Mouse (Mus musculus) urinary bladder, postnatal 36 days (tissue): ENCODE data around the gene Coil.
"Not testable (repeated sequence)": the region's sequence is repeated elsewhere in the genome, so short reads cannot be mapped to it uniquely, and the experiment has no call there.

Experiments
- DNase-seq, 2 experiments: peaks; one replicate each; pipeline ENCODE4 v3.0.0; 2022; ENCODE audit warnings: low spot score in 2 of 2, mixed read lengths in 1 of 2

The Coil gene

DNA sequence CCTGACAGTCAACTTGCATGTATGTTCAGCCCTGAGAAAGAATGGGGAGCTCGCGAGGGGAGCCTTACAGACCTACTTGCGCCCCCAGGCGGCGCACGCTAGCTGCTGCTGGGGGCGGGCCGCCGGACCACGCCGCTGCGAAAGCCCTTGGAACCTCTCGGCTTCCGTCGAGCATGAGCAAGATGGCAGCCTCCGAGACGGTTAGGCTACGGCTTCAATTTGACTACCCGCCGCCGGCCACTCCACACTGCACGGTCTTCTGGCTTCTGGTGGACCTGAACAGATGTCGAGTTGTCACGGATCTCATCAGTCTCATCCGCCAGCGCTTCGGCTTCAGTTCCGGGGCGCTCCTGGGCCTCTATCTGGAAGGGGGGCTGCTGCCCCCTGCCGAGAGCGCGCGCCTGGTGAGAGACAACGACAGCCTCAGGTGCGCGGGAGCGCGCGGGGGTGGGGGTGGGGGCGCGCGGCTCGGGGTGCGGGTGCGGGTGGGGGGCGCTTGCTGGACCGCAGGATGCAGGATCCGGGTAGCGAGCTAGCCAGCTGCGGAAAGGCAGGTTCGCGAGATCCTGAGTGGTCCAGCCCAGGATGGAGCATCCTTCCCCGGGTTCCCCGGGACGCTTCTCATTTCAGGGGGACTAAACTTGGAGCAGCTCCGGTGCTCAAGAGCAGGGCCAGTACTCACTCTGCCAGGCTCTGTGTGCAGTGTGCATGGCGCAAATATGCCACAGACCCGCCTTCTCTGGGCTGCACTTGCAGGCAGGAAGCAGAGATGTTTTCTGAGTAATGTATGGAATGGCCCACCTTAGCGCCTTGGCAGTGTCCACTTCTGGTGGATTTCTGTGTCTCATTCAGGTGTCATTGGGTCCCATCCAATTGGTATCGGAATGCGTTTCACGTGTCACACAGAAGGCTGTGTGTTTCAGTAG is 4.0 kb downstream of the Coil start:
- peak; percentile 86 to 91 for DNase-seq

DNA sequence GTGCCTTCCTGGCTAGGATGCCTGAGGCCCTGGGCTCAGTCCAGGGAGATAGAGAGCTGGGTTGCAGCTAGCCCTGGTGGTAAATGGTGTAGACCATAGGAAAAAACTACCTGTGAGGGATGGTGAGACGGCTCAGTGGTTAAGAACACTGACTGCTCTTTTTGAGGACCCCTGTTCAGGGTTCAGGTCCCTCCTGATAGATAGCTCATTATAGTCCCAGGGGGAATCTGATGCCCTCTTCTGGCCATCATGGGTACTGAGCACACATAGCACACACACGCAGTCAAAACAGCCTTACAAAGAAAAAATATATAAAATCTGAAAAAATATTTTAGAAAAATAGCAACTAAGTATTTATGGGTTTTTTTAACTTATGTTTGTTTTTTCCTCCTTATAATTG is 6.3 kb downstream of the Coil start:
- DNase-seq, result no peak

DNA sequence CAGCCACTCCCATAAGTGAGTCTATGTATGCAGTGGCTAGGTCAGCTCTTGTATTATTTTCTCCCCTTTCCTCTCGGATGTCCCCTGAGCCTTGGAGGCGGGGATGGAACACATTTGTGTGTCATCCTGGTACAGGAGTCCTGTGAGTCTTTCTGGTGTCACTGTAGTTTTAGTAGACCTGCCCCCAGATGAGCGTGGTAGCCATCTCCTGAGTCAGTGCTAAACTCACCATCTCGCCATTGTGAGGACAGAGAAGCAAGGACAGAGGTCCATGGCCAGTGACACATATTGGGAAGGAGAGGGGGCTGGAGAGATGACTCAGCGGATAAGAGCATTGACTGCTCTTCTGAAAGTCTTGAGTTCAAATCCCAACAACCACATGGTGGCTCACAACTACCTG is 7.1 kb downstream of the Coil start:
- no peak for DNase-seq

DNA sequence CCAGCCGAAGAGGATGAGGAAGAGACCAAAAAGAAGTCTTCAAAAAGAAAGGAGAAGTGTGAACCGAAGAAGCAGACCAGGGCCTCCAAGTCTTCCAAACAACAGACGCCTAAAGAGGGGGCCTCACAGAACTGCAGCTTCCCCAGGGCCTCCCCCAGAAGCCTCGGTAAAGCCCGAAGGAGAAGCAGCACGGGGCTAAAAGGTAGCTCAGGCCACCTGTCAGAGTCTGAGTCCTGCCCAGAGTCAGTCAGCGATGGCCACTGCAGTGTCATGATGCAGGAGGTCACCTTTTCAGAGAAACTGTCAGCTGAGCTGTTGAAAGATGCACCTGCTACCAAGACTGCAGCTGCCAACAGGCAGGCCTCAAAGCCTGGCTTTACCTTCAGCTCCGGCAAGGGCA is 11.3 kb downstream of the Coil start:
- no peak for DNase-seq

DNA sequence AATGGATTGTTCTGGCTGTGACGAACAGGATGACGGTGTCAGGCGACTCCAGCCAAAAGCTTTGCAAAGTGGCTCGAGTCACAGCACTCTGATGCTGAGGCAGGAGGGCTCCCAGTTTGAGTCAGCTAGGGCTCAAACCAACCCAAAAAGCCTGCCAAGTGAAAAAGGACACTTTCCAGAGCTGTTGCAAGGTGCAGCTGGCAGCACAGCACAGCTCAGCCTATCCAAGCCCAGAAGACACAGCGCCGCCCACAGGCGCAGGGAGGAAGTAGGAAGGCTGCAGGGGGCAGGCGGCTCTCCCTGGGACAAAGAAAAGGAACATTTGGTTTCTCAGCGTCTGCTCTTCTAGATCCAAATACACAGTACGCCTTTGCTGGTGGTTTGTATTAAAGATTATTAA is 16.6 kb downstream of the Coil start:
- no peak for DNase-seq

DNA sequence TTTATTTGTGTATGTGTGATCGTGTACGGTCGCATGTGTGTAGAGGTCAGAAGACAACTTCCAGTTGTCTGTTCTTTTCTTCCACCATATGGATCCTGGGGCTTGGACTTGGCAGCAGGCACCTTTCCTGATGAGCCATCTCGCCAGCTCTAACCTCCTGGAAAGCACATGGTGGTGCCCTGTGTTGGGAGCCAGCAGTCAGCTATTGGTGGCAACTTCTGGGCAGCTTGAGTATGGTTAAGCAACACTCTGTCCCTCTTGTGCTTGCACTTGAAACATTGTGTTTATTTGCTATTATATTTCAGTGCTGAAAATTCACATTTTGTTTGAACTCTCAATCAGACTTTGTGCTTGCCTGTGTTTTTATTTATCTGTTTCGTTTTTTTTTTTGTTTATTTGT is 18.9 kb downstream of the Coil start:
- no peak for DNase-seq

DNA sequence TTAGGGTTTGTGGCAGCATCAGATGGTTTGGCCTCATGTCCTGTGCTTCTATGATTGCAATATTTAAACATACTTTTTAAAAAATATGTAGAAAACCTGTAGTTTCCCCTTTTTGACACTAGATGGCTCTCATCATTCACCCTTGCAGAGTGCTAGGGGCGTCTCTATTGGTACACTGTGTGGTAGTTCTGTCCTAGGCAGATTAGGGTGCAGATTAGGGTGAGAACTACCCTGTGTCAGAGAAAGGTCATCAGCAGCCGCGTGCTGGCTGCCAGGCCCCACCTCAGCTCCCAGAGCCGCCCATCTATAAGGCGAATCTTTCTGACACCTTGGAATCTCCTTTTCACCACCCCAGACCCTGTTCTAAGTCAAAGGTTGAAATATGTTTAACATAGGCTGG is 19.5 kb downstream of the Coil start:
- no peak for DNase-seq

DNA sequence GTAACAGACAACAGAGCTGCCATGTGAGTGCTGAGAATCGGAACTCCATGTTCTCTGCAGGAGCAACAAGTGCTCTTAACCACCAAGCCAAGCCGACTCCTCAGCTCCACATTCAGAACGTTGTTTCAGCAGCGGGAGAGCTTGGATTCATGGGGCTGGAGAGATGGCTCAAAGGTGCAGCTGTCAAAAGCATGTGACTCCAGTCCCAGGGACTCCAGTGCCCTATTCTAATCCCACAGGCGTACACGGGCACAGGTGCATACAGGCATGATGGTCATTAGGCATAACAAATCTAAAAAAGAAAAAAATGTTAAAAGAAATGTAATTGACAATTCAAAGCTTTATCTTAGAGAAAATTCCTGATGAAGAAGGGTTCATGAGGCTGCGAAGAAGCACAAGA is 23.1 kb downstream of the Coil start:
- no peak for DNase-seq

DNA sequence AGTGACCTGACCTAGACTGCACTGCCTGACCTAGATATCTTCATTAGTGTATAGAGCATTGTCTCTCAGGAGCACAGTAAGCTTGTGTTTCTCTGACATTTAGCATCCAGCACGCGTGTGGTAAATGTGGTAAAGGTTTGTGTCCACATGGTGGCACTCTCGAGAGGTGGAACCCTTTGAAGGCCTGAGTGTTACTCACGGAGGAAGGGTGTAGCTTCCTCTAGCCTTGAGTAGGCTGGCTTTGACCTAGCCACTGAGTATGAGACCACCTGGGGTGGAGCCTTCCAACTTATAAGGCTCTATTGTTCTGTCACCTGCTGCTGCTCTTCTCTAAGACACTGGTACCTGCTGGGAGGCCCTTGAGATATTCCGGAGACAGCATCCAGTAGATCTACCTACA is 23.6 kb downstream of the Coil start:
- DNase-seq, result peak in 1 of 2 experiments; percentile 65

DNA sequence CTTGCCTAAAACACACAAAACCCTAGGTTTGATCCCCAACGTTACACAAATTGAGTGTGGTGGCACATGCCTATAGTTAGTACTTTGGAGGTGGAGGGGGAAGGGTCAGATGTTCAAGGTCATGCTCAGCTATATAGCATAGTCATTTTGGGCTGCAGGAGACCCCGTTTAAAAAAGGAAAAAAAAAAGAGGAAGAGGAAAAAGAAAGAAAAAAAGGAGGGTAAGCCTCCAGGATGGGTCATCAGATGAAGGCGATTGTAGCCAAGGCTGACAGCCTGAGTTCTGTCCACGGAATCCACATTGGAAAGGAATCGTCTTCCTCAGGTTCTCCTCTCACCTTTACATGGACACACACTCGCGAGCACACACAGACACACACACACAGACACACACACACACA is 24.4 kb downstream of the Coil start:
- no peak for DNase-seq

DNA sequence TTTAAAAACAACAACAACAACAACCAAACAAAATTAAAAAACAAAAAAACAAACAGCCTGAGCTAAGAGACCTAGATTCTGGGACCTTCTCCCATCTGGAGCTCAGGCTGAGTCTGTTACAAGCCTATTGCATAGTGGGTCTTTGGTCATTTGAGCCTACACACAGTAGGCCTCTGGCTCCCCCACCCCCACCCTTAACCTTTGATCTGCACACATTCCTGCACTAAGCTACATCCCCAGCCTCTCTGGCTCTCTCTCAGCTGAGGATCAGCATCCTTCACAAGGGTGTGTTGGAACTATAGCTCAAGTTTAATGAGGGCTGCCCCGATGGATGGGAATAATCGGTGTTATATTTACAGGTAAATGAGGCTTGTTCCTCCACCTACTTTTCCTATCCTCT is 25.6 kb downstream of the Coil start:
- DNase-seq, result no peak

DNA sequence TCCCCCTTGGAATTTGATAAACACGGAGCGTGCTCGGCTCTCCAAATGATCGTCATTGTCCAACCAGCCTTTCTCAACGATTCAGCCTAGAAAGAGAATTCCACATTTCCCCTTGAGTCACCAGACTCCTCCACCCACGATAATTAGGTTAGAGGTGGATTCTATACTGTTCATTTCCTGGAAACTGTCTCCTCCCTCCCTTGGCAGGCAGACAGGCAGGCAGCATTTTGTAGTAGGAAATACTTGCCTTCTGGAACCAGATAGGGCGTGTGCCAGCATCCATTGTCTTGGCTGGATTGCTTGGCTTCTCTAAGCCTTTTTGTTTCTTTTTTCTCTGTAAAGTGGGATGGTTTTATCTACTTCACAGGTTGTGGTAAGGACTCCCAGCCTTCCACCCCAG is 26.4 kb downstream of the Coil start:
- DNase-seq, result peak in 1 of 2 experiments; percentile 49

DNA sequence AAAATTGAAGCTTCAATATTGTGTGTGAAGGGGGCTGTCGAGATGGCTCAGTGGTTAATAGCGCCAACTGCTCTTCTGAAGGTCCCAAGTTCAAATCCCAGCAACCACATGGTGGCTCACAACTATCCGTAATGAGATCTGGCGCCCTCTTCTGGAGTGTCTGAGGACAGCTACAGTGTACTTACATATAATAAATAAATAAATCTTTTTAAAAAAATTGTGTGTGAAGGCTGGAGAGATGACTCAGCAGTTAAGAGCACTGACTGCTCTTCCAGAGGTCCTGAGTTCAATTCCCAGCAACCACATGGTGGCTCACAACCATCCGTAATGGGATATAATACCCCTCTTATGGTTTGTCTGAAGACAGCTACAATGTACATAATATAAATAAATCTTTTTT is 27.3 kb downstream of the Coil start:
- DNase-seq, result not testable (repeated sequence)

DNA sequence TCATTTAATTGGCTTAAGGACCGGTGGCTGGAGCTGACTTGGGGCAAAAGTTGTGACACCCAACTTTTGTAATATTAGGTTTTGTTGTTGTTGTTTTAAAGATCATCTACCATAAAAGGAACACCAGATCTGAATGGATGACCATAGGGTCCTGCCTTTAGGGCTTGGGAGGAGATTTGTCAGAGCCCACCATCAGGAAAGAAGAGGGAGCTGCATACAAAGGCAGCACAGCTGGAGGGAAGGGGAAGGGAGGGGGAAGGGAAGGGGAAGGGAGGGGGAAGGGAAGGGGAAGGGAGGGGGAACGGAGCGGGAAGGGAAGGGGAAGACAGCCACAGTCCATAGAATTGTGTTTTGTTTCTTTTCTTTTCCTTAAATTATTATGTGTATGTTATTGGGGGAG is 28.4 kb downstream of the Coil start:
- DNase-seq, result no peak

DNA sequence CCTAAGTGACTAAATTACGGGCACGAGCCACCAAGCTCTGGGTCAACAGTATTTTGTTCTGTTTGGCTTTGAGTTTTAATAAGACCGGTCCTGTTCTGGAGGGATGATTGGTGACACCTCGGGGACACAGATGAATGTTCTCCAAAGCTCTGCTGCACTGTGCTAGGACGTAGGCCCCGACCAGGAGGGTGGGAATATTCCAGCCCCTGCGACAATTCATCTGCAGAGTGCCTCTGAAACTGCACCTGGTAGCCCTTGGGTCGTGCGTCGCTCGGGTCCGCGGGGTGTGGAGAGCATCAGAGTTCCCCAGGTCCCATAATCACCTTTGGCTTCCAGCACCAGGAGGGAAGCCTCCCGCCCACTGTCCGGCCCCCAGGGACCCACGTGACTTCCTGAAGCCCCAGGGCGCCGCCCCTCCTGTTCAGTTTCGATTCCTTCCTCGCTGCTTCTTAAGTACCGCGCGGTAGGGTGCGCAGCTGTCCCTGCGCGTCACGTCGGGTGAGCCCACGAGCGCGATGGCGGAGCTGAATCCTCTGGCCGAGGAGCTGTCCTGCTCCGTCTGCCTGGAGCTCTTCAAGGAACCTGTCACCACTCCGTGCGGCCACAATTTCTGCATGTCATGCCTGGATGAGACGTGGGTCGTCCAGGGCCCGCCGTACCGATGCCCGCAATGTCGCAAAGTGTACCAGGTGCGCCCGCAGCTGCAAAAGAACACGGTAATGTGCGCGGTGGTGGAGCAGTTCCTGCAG is 29.1 kb downstream of the Coil start, which contains the start of gene Trim25:
Trim25 (plus strand) TSS at position 403 of the 749 bp plus-strand sequence.
- DNase-seq, result peak; percentile 91 to 94

DNA sequence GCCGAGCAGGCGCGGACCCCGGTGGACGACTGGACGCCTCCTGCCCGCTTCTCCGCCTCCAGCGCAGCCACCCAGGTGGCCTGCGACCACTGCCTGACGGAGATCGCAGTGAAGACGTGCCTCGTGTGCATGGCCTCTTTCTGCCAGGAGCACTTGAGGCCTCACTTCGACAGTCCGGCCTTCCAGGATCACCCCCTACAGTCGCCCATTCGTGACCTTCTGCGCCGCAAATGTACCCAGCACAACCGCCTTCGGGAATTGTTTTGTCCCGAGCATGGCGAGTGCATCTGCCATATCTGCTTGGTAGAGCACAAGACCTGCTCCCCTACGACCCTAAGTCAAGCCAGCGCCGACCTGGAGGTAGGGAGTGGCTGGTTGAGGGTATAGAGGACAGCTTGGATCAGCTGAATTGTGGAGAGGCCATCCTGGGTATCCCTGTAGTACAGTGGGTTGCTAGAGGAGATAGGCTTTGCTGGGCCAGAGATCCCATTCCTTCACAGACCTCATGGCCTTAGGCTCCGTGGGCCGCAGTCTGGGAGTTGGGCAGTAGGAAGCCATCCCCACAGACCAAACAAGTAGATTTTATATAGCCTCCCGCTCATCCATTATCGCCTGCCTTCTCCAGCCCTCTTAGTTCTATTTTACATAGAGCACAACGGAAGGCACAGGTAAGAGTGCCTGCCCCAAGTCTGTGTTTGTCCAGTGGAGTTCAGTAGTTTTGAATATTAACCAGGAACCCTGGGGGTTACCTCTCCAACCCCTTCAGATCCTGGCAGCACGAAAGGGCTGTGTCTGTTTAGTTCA is 29.9 kb downstream of the Coil start:
- DNase-seq, result peak in 1 of 2 experiments; percentile 28

DNA sequence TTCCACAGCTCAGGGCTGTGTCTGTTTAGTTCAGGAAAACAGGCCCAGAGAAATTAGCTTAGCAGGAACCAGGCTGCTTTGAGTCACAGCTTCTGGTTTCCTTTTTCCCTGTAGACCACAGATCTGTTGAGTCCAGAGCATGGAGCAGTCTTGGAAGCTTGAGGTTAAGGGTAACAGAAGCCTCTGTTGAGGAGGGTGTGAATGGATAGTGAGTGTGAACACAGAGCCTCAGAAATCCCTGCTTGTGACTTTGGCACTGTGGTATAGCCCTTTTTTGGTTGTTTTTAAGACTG is 30.4 kb downstream of the Coil start:
- no peak for DNase-seq

DNA sequence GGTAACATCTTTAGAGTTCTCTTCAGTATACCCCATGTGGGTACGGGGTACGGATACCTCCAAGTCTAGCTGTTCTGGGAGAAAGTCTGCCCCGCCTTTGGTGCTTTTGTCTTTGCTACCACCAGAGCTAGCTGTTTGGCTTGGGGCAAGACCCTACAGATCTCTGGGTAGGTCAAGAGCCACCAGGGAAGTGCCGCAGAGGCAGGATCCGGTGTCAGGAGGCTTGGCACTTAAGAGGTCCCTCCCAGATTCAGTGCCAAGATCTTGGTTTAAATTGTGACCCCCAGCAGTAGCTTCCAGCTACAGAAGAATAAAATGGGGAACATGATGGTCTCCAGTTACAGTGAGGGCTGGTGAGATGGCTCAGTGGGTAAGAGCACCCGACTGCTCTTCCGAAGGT is 31.5 kb downstream of the Coil start:
- DNase-seq, result no peak

DNA sequence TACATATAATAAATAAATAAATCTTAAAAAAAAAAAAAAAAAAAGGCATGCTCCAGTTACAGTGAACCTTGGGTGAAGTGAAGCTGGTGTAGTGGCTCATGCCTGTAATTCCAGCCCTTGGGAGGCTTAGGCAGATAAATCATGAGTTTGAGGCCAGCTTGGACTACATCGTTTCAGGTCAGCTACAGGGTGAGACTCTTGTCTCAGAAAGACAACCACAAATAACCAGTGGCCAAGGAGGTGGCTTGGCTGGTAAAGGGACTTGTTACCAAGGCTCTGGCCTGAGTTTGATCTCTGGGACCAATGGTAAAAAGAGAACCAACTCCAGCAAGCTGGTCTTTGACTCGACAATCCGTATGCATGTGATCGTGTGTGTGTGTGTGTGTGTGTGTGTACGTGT is 32.0 kb downstream of the Coil start:
- DNase-seq, result no peak

DNA sequence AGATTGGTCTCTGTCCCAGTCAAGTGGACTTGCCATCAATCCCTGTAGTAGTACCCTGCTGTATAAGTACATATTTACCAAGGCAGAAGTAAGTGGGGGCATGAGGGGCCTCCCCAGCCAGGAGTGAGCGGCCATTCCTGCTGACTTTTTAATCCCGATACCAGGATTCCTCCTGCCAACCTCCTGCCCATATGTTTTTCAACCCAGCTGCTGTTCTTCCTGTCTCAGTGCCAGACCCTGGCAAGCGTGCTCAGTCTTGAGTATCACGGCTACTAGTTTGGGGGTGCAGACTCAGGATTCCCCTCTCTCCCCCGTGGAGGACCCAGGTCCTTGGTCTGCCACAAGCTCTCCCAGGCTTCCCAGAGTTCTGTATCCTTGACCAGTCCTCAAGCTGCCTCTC is 32.6 kb downstream of the Coil start:
- DNase-seq, result no peak

DNA sequence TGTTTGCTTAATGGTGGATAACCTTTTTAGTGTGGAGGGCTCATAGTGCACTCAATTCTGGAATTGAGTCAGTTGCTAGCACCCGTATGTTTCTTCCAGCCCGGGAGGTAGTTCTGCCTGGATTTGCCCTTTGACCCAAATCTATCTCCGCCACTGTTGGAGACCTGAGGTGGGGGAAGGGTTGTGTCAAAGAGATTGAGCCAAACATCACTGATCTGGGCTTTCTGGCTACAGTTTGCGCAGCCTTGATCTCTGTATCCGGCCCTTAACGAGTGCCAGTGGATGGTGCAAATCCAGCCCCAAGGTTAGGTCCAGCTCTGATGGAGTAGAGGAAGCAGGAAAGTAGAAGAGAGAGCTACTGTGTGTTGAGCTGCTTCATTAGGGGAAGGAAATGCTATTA is 33.0 kb downstream of the Coil start:
- DNase-seq, result no peak

DNA sequence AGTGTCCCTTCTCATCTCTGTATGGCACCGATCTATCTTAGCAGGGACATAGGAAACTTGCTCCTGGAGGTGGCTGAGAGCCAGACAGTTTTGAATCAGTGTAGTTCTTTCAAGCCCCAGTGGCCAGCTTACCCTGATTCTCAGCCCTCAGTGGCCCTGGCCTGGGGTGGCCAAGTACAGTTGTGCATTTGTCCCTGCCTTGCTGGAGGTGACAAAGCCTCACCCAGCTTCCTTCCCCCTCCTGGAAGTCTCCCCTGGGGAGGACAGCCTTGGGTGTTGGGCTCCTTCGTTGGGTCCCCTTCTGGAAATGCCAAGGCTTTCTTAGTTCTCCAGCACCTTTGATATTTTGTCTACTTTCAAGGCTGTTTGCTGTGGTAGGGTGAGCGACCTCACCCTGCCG is 33.7 kb downstream of the Coil start:
- no peak for DNase-seq
